ENCODE assay signal across 31 mouse cellular contexts in the genomic region with DNA sequence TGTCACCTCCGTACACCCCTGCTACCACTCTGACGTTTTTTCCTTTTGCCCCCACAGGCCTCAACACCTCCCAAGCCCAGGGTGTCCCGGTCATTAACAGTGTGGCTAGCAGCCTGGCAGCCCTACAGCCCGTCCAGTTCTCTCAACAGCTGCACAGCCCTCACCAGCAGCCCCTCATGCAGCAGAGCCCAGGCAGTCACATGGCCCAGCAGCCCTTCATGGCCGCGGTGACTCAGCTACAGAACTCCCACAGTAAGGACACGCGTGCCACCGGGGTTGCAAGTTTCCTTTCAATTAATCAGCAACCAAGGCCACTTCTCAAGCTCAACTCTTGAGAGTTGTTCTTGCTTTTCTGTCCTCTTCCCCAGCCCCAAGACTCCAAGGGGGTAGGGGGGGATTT. TPM values are rescaled to one million over a fixed set of nuclear protein-coding genes. Genes with fewer than 3 reads are reported as not detected.
DNase-seq lines count a peak whose midpoint lies in the region; TF ChIP-seq lines count a peak whose summit lies in the region.
"Had no signal": no experiment of that assay in that cellular context is flagged by ENCODE, and none has a peak within 500 bp of the region (broad histone marks: within the 10 kb centered on the region; RNA-seq: fewer than 3 reads in every experiment).

No protein-coding gene starts in this region.

- TF ChIP-seq CTCF in kidney, adult 2 months (conservative IDR thresholded peaks at IDR 0.05; ENCODE audit: insufficient read depth, insufficient read length, low read depth, low read length), result no peak
- no peak for TF ChIP-seq CTCF in C2C12 (IDR thresholded peaks at IDR 0.05; ENCODE audit: control insufficient read depth, insufficient read depth, insufficient read length)
- TF ChIP-seq CTCF in cerebellum, adult 2 months (IDR thresholded peaks at IDR 0.05; ENCODE audit: borderline replicate concordance, insufficient read depth, low read depth, low read length), result no peak

- no peak for DNase-seq in kidney, adult 2 months
- no peak for DNase-seq in kidney, postnatal 25 days
- DNase-seq in adrenal gland, adult 18-20 months (ENCODE audit: low spot score in 2 of 2), result peak; percentile 40 to 65
- peak; percentile 74 for DNase-seq in adrenal gland, postnatal 25 days
- no peak for DNase-seq in cerebellum, postnatal 14 days
- DNase-seq in cerebellum, adult 2 months, result no peak
- DNase-seq: cerebellum, adult 11 months; cerebellum, adult 9-11 months; heart, adult 2 months; heart, postnatal 10 days; kidney, postnatal 4 days; layer of hippocampus, postnatal 36 days; liver, embryonic 13.5 days; lung, adult 18-20 months; lung, postnatal 10 days; retina, postnatal 1 day; right cerebral cortex, postnatal 25 days had no signal

- peaks cover 12% of the 10 kb centered on the region; the same call in 1 of the 2 replicates for H3K4me1 ChIP-seq in kidney, adult 2 months (ENCODE audit: control insufficient read depth, insufficient read depth, low read length)
- H3K4me1 ChIP-seq in cerebellum, adult 2 months (ENCODE audit: control insufficient read depth, insufficient read depth, low read length), result no peaks in the 10 kb centered on the region
- H3K4me1 ChIP-seq: heart, embryonic 13.5 days; limb, embryonic 15.5 days; midbrain, embryonic 15.5 days had no signal

- 42% methylated on average over 9 of the region's 9 CpGs for WGBS in kidney, adult 2 months
- 70% methylated on average over 9 of the region's 9 CpGs for WGBS in cerebellum, adult 2 months

- H3K4me3 ChIP-seq in kidney, adult 2 months (ENCODE audit: insufficient read depth, low read depth, low read length), result no peak overlapping the region
- no peak overlapping the region for H3K4me3 ChIP-seq in C2C12 (ENCODE audit: insufficient read depth, poor library complexity, severe bottlenecking)
- no peak overlapping the region for H3K4me3 ChIP-seq in cerebellum, adult 2 months (replicated peaks; ENCODE audit: insufficient read depth, low read depth, low read length)
- H3K4me3 ChIP-seq: erythroblast, embryonic 14.5 days; heart, adult 2 months; heart, embryonic 13.5 days; kidney, embryonic 15.5 days; limb, embryonic 10.5 days; limb, embryonic 15.5 days; liver, embryonic 13.5 days; midbrain, embryonic 15.5 days; stomach, embryonic 15.5 days had no signal

- H3K79me3 ChIP-seq in C2C12 (ENCODE audit: low read depth), result no peaks in the 10 kb centered on the region

- peak overlapping the region; percentile 14; the same call in 1 of the 2 replicates for H3K27ac ChIP-seq in kidney, adult 2 months (ENCODE audit: insufficient read depth, low read depth, low read length)
- no peak overlapping the region for H3K27ac ChIP-seq in cerebellum, adult 2 months (ENCODE audit: insufficient read depth, low read length)
- H3K27ac ChIP-seq: heart, adult 2 months; heart, embryonic 13.5 days; hindbrain, embryonic 14.5 days; kidney, embryonic 15.5 days; limb, embryonic 10.5 days; limb, embryonic 15.5 days; liver, embryonic 13.5 days; midbrain, embryonic 15.5 days; stomach, embryonic 15.5 days had no signal

- H3ac ChIP-seq in C2C12 (ENCODE audit: control insufficient read depth, insufficient read length, low read depth), result no peak overlapping the region

- H3K27me3 ChIP-seq in kidney, adult 2 months (replicated peaks; ENCODE audit: control insufficient read depth, insufficient read depth, low read length), result no peaks in the 10 kb centered on the region
- H3K27me3 ChIP-seq in C2C12 (ENCODE audit: control insufficient read depth, insufficient read depth, insufficient read length), result peaks cover 11% of the 10 kb centered on the region
- no peaks in the 10 kb centered on the region for H3K27me3 ChIP-seq in cerebellum, adult 2 months (ENCODE audit: control insufficient read depth, insufficient read depth, low read length)
- H3K27me3 ChIP-seq: kidney, embryonic 15.5 days; limb, embryonic 15.5 days; liver, embryonic 13.5 days; midbrain, embryonic 15.5 days; stomach, embryonic 15.5 days had no signal

- H3K79me2 ChIP-seq in C2C12 (ENCODE audit: control insufficient read depth, insufficient read depth), result no peaks in the 10 kb centered on the region

- TF ChIP-seq POLR2A in kidney, adult 2 months (IDR thresholded peaks at IDR 0.05; ENCODE audit: low read depth, low read length), result no peak
- no peak for TF ChIP-seq POLR2A in cerebellum, adult 2 months (IDR thresholded peaks at IDR 0.05; ENCODE audit: borderline replicate concordance, insufficient read depth, low read length)

- H3K36me3 ChIP-seq in kidney, adult 2 months (ENCODE audit: control insufficient read depth, insufficient read depth, low read length), result peaks cover 17% of the 10 kb centered on the region
- H3K36me3 ChIP-seq in C2C12 (ENCODE audit: control insufficient read depth, insufficient read depth), result no peaks in the 10 kb centered on the region
- H3K36me3 ChIP-seq: heart, embryonic 13.5 days; limb, embryonic 10.5 days; limb, embryonic 15.5 days; liver, embryonic 13.5 days; midbrain, embryonic 15.5 days; stomach, embryonic 15.5 days had no signal

TF ChIP-seq in C2C12, 6 proteins besides CTCF, POLR2A, EP300 and RAD21:
- no peak for TF ChIP-seq CEBPB (IDR thresholded peaks at IDR 0.05; ENCODE audit: low read depth)
- TF ChIP-seq USF1 (IDR thresholded peaks at IDR 0.05; ENCODE audit: low read depth), result peak; percentile 38
- peak; percentile 19 for TF ChIP-seq MYOD1 (IDR thresholded peaks at IDR 0.05; ENCODE audit: control insufficient read depth, insufficient read length, low read depth)
- TF ChIP-seq MAX (IDR thresholded peaks at IDR 0.05), result no peak

RNA-seq across cellular contexts. Expression of gene Hnf1b, which starts 43.5 kb away (rescaled TPM):
- 161 and 172 TPM in 2 replicates for polyA plus RNA-seq in kidney, adult 2 months (2012; rRNA removed)
- polyA plus RNA-seq in C2C12 (2012; fragmentation: generic; extraction: Trizol), result not detected
- under 1 TPM in 1 of 2 experiments, not detected in 1; 0.17 TPM for total RNA-seq in adrenal gland, adult 18-20 months (2021)
- 0.24 TPM in 1 of 2 replicates, not detected in the other for total RNA-seq in adrenal gland, postnatal 25 days (2021)
- 0.17 and 0.20 TPM in 2 replicates for polyA plus RNA-seq in cerebellum, adult 2 months (2012; rRNA removed)
- total RNA-seq: common myeloid progenitor, adult 5-6 weeks; heart, adult 2 months; heart, postnatal 10 days; hematopoietic stem cell, adult 5-6 weeks had no signal
- polyA plus RNA-seq: activated CD4-positive, CD25-positive, alpha-beta regulatory T cell, adult 4 months; embryonic facial prominence, embryonic 14.5 days; erythroblast, embryonic 14.5 days; forebrain, embryonic 11.5 days; limb, embryonic 10.5 days had no signal

RNA-seq across cellular contexts. Expression of gene Ddx52, which starts 48.5 kb away (rescaled TPM):
- polyA plus RNA-seq in kidney, adult 2 months (2012; rRNA removed), result 5.5 and 7.2 TPM in 2 replicates
- polyA plus RNA-seq in C2C12 (2012; fragmentation: generic; extraction: Trizol), result 12.0 TPM
- 10 to 100 TPM; 19.8 TPM for total RNA-seq in adrenal gland, adult 18-20 months (2021)
- total RNA-seq in adrenal gland, postnatal 25 days (2021), result 19.3 and 21.0 TPM in 2 replicates
- 17.8 and 19.6 TPM in 2 replicates for polyA plus RNA-seq in cerebellum, adult 2 months (2012; rRNA removed)

Comparison
In these comparisons a context has a peak if more than half of its experiments do, and no peak if none do; other contexts are left out.
1. DNase-seq: peak in adrenal gland, adult 18-20 months (2 of 2) and adrenal gland, postnatal 25 days (single experiment); none in kidney, adult 2 months (single experiment), kidney, postnatal 25 days (0 of 2), cerebellum, postnatal 14 days (0 of 2) and cerebellum, adult 2 months (0 of 2).
2. RNA of gene Hnf1b, which starts 43.5 kb away (polyA plus RNA-seq): 161 to 172 TPM in kidney, adult 2 months; 0.17 to 0.20 TPM in cerebellum, adult 2 months and not detected in C2C12 (single experiment); every median in the first group is over 100 times any median in the second.